Mouse (Mus musculus) kidney, postnatal 0 days (tissue): ENCODE results near the gene Lrrc15. TPM values are rescaled to one million over a fixed set of nuclear protein-coding genes. Genes with fewer than 3 reads are reported as not detected.

Experiments used
- ATAC-seq: fragments of 200-750 bp; cut with Nextera tagmentation; replicated peaks from 2 replicates; pipeline ENCODE4 v1.8.0; 2017; ENCODE audit warnings: low read depth, moderate number of reproducible peaks, moderate TSS enrichment, moderate library complexity; ENCODE audit not compliant: low FRiP score
- DNase-seq: peaks from one replicate; pipeline ENCODE4 v3.0.0-alpha.2; 2016; ENCODE audit warnings: low spot score
- H3K27ac ChIP-seq: fragments of 300-500 bp; sonication (generic); 2 replicates; pipeline ENCODE4 v1.5.1; 2014; ENCODE audit warnings: mild to moderate bottlenecking
- H3K27me3 ChIP-seq: fragments of 300-500 bp; sonication (generic); 2 replicates; pipeline ENCODE4 v1.6.1; 2014; ENCODE audit warnings: low read length, mixed read lengths; ENCODE audit not compliant: insufficient read depth
- H3K36me3 ChIP-seq: fragments of 300-500 bp; sonication (generic); 2 replicates; pipeline ENCODE4 v1.6.1; 2014; ENCODE audit warnings: low read length, mixed read lengths; ENCODE audit not compliant: insufficient read depth
- H3K4me1 ChIP-seq: fragments of 300-500 bp; sonication (generic); replicated peaks from 2 replicates; pipeline ENCODE4 v1.6.1; 2014; ENCODE audit warnings: antibody characterized with exemption, low read length, mixed read lengths; ENCODE audit not compliant: insufficient read depth
- H3K4me2 ChIP-seq: fragments of 300-500 bp; sonication (generic); 2 replicates; pipeline ENCODE4 v1.6.1; 2014; ENCODE audit warnings: mild to moderate bottlenecking, low read length, moderate library complexity, mixed read lengths
- H3K4me3 ChIP-seq: fragments of 300-500 bp; sonication (generic); replicated peaks from 2 replicates; pipeline ENCODE4 v1.5.1; 2014; ENCODE audit warnings: low read depth, low read length
- H3K9ac ChIP-seq: fragments of 300-500 bp; sonication (generic); 2 replicates; pipeline ENCODE4 v1.6.1; 2014; ENCODE audit warnings: low read depth, low read length
- H3K9me3 ChIP-seq: fragments of 300-500 bp; sonication (generic); replicated peaks from 2 replicates; pipeline ENCODE4 v1.6.1; 2016; ENCODE audit warnings: low read length, inconsistent platforms, mixed read lengths
- CTCF ChIP-seq: IDR thresholded peaks from 2 replicates; pipeline ENCODE4 v1.5.1; 2016; ENCODE audit warnings: antibody characterized with exemption, low read depth, mild to moderate bottlenecking, moderate library complexity
- WGBS: fragments of 180-500 bp; shearing (Covaris S2); extraction: QIAGEN DNeasy Blood & Tissue Kit; methylation state at CpG from one replicate; pipeline ENCODE4 v1.1.7; 2014; 5-methylcytosine and 5-hydroxymethylcytosine counted together
- polyA plus RNA-seq: library from polyadenylated mRNA; unstranded; fragments of >200 nt; fragmentation: Nextera tagmentation; extraction: Ambion mirVana; gene quantifications from 2 replicates; pipeline ENCODE4 v1.2.1, GENCODE M21; 2015

The Lrrc15 gene
- polyA plus RNA-seq, 1 experiment from 2014 or later: 0.78 TPM

- Histone ChIP-seq H3K27me3 (0 out of 2 replicates have a peak, but pooled peaks cover under 1% of the 10 kb centered on the region), H3K4me1 (no peaks in the 10 kb centered on the region; the same call in 1 of the 2 replicates), H3K4me2 (no peak overlapping the region), H3K9ac (no peak overlapping the region), H3K4me3 (no peak overlapping the region), H3K9me3 (no peaks in the 10 kb centered on the region), H3K27ac (no peak overlapping the region), H3K36me3 (no peaks in the 10 kb centered on the region)
- no peak for ATAC-seq
- DNase-seq: no peak
- WGBS: 52% methylated on average over 13 of the region's 13 CpGs
- no peak for TF ChIP-seq CTCF
These were observed 51.0 kb downstream of the Lrrc15 start for GRCm38 (mm10) chr16:30231882-30232604.

GRCm38 (mm10) chr16:30227352-30227751 lies 55.7 kb downstream of the Lrrc15 start:
- peak; percentile 81 for DNase-seq
- Histone ChIP-seq H3K9me3 (no peaks in the 10 kb centered on the region), H3K9ac (no peak overlapping the region), H3K27me3 (no peaks in the 10 kb centered on the region), H3K4me3 (no peak overlapping the region), H3K4me2 (no peak overlapping the region), H3K4me1 (no peaks in the 10 kb centered on the region), H3K36me3 (no peaks in the 10 kb centered on the region), H3K27ac (no peak overlapping the region)
- no peak for TF ChIP-seq CTCF
- 22% methylated on average over 7 of the region's 7 CpGs for WGBS
- peak; percentile 79 for ATAC-seq

- 70% methylated on average over 11 of the region's 13 CpGs for WGBS
- no peaks in the 10 kb centered on the region for H3K27me3 ChIP-seq
- no peak for ATAC-seq
- H3K36me3 ChIP-seq: no peaks in the 10 kb centered on the region
- H3K9ac ChIP-seq: no peak overlapping the region
- H3K27ac ChIP-seq: no peak overlapping the region
- 0 out of 2 replicates have a peak, but pooled peaks cover 2% of the 10 kb centered on the region for H3K4me1 ChIP-seq
- no peaks in the 10 kb centered on the region for H3K9me3 ChIP-seq
- DNase-seq: no peak
- no peak for TF ChIP-seq CTCF
- H3K4me3 ChIP-seq: no peak overlapping the region
- no peak overlapping the region for H3K4me2 ChIP-seq
These were observed 61.8 kb downstream of the Lrrc15 start for GRCm38 (mm10) chr16:30221161-30221782.

Other genes with a start within 250 kb of the Lrrc15 start
- 87.1 and 102 TPM in 2 replicates for gene Hes1, start 218.9 kb downstream of the Lrrc15 start, polyA plus RNA-seq
- gene Cpn2, start 15.8 kb downstream of the Lrrc15 start, polyA plus RNA-seq: not detected in 2 replicates
- 0.14 and 0.16 TPM in 2 replicates for gene Gp5, start 27.5 kb upstream of the Lrrc15 start, polyA plus RNA-seq
- gene Atp13a3, start 122.7 kb upstream of the Lrrc15 start, polyA plus RNA-seq: 10.4 and 11.2 TPM in 2 replicates